Mouse (Mus musculus) midbrain, embryonic 10.5 days (tissue): ENCODE results near the gene Srek1. TPM values are rescaled to one million over a fixed set of nuclear protein-coding genes. Genes with fewer than 3 reads are reported as not detected.
A peak's percentile ranks its signal among the peaks of the same experiment; 100 is the strongest.

ENCODE experiments used
- DNase-seq: peaks from one replicate; pipeline ENCODE4 v3.0.0-alpha.2; 2017; ENCODE audit warnings: low spot score
- H3K27ac ChIP-seq: fragments of 300-500 bp; sonication (generic); replicated peaks from 2 replicates; pipeline ENCODE4 v1.5.1; 2016; ENCODE audit warnings: mild to moderate bottlenecking
- H3K27me3 ChIP-seq: fragments of 300-500 bp; sonication (generic); 2 replicates; pipeline ENCODE4 v1.6.1; 2016; ENCODE audit warnings: low read depth, mild to moderate bottlenecking; ENCODE audit not compliant: poor library complexity, severe bottlenecking
- H3K36me3 ChIP-seq: fragments of 300-500 bp; sonication (generic); 2 replicates; pipeline ENCODE4 v1.6.1; 2016; ENCODE audit warnings: mild to moderate bottlenecking, moderate library complexity
- H3K4me1 ChIP-seq: fragments of 300-500 bp; sonication (generic); 2 replicates; pipeline ENCODE4 v1.6.1; 2016
- H3K4me3 ChIP-seq: fragments of 300-500 bp; sonication (generic); 2 replicates; pipeline ENCODE4 v1.5.1; 2016; ENCODE audit warnings: mild to moderate bottlenecking, moderate library complexity
- H3K9me3 ChIP-seq: fragments of 300-500 bp; sonication (generic); replicated peaks from 2 replicates; pipeline ENCODE4 v1.6.1; 2016; ENCODE audit warnings: mild to moderate bottlenecking
- WGBS: fragments of 180-500 bp; shearing (Covaris S2); methylation state at CpG from one replicate; pipeline ENCODE4 v1.1.7; 2016; 5-methylcytosine and 5-hydroxymethylcytosine counted together
- polyA plus RNA-seq: library from polyadenylated mRNA; unstranded; fragments of >200 nt; fragmentation: Nextera tagmentation; extraction: Ambion mirVana; gene quantifications from 2 replicates; pipeline ENCODE4 v1.2.1, GENCODE M21; 2016

The Srek1 gene
- 89.4 and 92.1 TPM in 2 replicates for polyA plus RNA-seq

DNA sequence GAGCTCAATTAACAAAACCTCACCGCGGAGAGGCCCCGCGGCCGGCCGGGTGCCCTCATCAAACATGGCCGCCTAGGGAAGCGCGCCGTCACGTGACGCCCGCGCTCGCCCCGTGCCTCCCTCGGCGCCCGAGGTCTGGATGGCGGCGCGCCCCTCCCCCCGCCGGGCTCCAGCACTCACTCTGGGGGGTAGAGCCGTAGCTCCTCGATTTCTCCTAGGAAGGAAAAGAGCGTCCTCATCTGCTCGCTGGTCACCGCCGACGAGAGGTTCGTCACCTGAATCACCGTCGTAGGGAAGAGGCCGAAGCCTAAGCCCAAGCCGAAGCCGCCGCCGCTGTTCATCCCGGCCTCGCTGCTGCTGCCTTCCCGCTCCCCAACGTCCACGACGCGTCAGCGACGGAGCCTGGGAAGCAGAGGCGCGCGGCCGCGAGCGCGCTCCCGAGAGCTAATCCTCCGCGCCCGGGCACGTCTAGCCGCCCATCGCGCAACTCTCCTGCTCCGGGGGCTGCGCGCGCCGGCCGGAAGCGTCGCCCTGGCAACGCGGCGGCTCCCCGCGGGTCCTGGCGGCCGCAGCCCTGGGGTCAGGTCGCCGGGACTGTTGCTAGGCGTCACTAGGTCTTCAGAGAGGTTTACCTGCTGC is at the start of gene Srek1:
TSS of gene Srek1 (minus strand) at position 490 of the 639 bp plus-strand sequence.
- peak; percentile 97 for DNase-seq
- H3K4me3 ChIP-seq = peak within 1 kb of the TSS; percentile 77
- H3K4me1 ChIP-seq = peaks cover 31% of the 10 kb centered on the region
- no peaks in the 10 kb centered on the region for H3K27me3 ChIP-seq
- H3K9me3 ChIP-seq = no peaks in the 10 kb centered on the region
- under 1% methylated on average over 81 of the region's 81 CpGs for WGBS
- peak within 1 kb of the TSS; percentile 99 for H3K27ac ChIP-seq
- H3K36me3 ChIP-seq = peaks cover 18% of the 10 kb centered on the region

DNA sequence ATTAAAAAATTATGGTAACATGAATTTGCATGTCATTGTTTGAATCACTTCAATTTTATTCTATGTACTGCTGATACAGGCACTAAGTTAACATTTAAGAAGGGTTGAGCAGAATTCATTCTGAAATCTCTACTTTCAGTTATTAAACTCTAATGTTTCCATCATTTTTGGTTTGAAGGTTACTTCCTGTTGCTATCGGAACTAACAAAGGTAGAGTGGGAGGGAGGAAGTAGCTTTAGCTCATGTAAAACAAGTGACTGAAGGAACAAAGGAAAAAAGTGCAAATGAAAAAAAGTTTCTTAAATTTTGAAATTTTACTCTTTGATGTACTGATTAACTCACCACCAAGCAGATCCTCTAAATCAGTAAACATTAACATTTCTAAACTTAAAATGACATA is 47.9 kb upstream of the Srek1 start:
- 87% methylated on average over 1 of the region's 1 CpGs for WGBS
- Histone ChIP-seq H3K4me1 (no peaks in the 10 kb centered on the region), H3K27ac (no peak overlapping the region), H3K9me3 (no peaks in the 10 kb centered on the region), H3K27me3 (no peaks in the 10 kb centered on the region), H3K4me3 (no peak overlapping the region), H3K36me3 (peaks cover 73% of the 10 kb centered on the region)
- no peak for DNase-seq

DNA sequence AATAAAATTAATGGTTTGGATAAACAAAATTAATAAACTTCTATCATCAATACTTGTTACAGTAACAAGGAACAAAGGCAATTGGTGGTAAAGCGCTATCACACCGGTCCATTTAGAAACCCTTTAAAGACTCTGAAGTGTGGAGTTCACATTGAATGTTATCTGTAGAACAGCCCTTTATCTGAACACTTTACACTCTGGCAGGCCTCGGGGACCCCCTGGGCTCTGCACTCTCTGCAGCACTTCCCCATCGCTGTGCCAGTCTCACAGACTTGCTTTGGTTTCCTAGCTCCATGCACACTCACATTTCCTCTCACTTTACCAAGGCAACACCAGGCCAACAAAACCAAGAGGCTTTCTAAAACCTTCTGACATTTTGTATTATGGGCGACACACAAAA is 45.0 kb upstream of the Srek1 start:
- Histone ChIP-seq H3K27me3 (no peaks in the 10 kb centered on the region), H3K9me3 (no peaks in the 10 kb centered on the region), H3K4me3 (no peak overlapping the region), H3K27ac (no peak overlapping the region), H3K36me3 (peaks cover 72% of the 10 kb centered on the region), H3K4me1 (no peaks in the 10 kb centered on the region)
- 84% methylated on average over 5 of the region's 5 CpGs for WGBS
- no peak for DNase-seq

DNA sequence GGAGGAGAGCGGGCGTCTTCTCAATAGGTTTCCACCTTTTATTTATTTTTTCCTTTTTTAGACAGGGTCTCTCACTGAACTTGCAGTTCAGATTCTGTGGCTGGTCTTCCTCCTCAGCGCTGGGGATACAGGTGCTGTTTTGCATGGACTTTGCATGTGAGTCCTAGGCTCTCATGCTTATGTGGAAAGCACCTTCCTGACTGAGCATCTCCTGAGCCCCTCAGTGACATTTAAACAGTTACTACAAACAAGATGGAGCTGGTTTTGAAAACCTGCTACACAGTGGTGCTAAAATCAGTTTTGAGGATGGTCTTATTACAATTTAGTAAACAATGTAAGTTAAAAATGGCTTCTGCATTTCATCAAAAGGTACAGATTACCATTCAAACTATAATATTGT is 43.5 kb upstream of the Srek1 start:
- Histone ChIP-seq H3K27me3 (no peaks in the 10 kb centered on the region), H3K36me3 (peaks cover 65% of the 10 kb centered on the region), H3K9me3 (no peaks in the 10 kb centered on the region), H3K4me3 (no peak overlapping the region), H3K27ac (no peak overlapping the region), H3K4me1 (no peaks in the 10 kb centered on the region)
- no peak for DNase-seq
- 91% methylated on average over 3 of the region's 3 CpGs for WGBS

DNA sequence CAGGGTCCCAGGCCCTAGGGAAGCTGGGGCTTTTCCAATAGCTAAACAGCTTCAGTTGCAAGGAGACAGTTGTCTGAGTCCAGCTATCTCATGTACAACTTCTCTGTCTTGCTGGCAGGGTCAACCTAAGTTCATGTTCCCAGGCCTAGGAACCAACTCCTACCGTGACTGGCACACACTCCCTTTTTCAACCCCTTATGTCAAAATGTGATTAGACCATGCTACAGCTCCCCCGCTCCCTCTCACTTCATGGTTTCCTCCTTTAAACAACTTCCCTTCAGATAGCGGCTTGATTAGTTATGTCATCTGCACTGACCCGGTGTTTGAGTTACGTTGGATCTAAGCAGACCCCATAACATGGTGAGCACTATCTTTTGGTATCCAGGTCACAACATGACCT is 33.1 kb upstream of the Srek1 start:
- Histone ChIP-seq H3K36me3 (peaks cover under 1% of the 10 kb centered on the region; the same call in 1 of the 2 replicates), H3K27me3 (no peaks in the 10 kb centered on the region), H3K4me3 (no peak overlapping the region), H3K9me3 (no peaks in the 10 kb centered on the region), H3K4me1 (peaks cover 8% of the 10 kb centered on the region), H3K27ac (no peak overlapping the region)
- WGBS = 86% methylated on average over 5 of the region's 5 CpGs
- no peak for DNase-seq

DNA sequence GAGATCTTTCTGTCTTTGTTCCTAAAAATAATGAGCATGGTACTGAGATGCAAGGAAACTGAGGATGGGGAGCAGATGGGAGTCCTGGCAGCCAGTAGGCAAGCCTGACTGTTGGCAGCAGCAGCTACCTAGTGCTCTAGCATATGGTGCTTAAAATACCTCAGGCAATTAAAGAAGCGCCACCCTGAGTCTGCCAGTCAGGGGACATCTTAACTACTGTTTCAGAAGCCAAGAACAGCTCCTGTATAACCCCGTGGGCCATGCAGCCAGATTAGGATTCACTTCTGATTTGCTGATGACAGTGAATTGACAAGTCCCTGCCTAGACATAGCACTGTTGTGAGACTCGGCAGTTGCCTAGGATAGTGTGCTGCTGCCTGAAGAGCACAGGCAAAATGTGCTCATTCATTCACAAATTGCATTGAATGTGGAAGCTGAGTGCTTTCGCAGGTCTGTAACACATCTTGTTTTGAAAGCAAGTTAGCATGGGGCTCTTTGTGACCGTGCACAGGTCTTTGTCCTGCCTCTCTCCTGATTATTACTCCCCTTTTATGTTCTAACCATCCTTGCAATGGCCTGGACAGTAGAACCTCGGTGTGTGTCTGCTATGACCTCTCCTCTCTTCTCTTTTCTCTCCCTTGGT is 31.9 kb upstream of the Srek1 start:
- no peaks in the 10 kb centered on the region for H3K9me3 ChIP-seq
- no peaks in the 10 kb centered on the region for H3K36me3 ChIP-seq
- WGBS = 50% methylated on average over 6 of the region's 6 CpGs
- DNase-seq = no peak
- H3K27me3 ChIP-seq = no peaks in the 10 kb centered on the region
- no peak overlapping the region for H3K4me3 ChIP-seq
- H3K27ac ChIP-seq = no peak overlapping the region
- H3K4me1 ChIP-seq = peaks cover 8% of the 10 kb centered on the region

DNA sequence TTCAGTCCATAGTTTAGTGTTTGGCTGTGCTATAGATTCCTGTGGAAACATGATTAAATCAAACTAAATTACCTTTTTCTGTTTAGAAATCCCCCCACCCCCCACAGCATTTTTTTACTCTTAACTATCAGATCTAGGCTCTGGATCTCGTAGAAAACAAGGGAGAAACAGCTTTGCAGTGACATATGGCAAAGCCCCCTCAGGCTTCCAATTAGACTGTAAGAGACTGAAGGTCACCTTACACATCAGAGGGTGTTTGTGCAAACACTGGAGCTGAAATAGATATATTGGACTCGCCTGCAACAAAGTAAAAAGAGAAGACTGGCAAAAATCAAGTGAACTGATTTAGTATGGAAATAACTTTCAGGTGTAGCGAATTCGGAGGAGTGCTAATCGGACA is 29.3 kb upstream of the Srek1 start:
- DNase-seq = no peak
- Histone ChIP-seq H3K9me3 (no peaks in the 10 kb centered on the region), H3K27ac (no peak overlapping the region), H3K4me1 (peaks cover 8% of the 10 kb centered on the region), H3K4me3 (no peak overlapping the region), H3K27me3 (no peaks in the 10 kb centered on the region), H3K36me3 (no peaks in the 10 kb centered on the region)
- 83% methylated on average over 5 of the region's 5 CpGs for WGBS

DNA sequence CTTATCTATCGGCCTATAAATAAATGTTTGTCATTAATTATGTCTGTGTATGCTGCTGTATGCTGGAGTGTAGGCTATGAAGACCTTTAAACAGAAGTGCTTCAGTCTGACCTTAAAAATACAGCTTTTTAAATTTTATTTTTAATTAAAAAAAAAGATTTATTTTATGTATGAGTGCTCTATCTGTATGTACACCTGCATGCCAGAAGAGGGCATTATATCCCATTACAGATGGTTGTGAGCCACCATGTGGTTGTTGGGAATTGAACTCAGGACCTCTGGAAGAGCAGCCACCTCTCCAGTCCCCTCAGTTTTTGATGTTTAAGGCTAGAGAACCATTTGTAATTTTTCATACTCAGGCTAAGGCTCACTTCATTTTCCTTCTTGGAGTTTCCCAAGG is 26.6 kb upstream of the Srek1 start:
- Histone ChIP-seq H3K4me3 (no peak overlapping the region), H3K4me1 (peaks cover under 1% of the 10 kb centered on the region; the same call in 1 of the 2 replicates), H3K27me3 (no peaks in the 10 kb centered on the region), H3K9me3 (no peaks in the 10 kb centered on the region), H3K36me3 (no peaks in the 10 kb centered on the region), H3K27ac (no peak overlapping the region)
- no peak for DNase-seq
- WGBS = 98% methylated on average over 1 of the region's 1 CpGs

DNA sequence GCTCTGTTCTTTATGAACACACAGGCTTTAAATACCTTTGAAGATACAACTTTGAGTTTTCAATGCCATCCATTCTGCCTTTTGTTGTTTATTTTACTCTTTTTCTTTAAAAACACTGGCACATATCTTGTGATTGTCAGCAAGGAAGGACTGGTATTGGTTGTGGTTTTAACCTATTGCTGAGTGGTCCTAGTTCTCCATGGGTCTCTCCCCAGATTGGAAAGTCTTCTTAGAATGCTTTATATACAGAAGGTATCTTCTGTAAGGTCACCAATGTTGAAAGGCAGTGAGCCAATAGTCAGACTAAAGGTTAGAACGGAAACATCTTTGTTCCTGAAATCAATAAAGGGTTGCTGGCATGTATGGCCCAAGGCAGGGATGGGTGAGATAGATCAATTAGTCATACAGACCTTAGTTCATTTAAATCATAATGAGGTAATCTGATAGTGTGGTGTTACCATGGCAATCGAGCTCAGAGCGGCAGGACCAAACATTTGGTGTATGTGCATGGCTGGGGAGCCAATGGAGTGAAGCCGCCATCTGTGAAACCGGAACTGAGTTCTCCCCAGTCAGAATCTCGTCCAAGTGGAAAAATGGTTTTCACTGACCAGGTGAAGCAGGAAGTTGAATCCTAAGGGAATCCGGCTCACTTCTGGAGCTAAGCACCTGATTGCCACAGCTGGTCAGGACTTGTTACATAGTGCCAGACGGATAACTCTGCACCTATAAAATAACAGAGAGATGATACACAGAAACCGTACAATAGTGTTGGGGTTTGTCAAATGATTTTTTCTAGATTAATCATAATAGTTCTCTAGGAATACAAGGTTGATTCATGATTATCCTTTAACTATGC is 20.5 kb upstream of the Srek1 start:
- WGBS = 63% methylated on average over 9 of the region's 9 CpGs
- no peaks in the 10 kb centered on the region for H3K9me3 ChIP-seq
- H3K27ac ChIP-seq = no peak overlapping the region
- H3K4me3 ChIP-seq = no peak overlapping the region
- H3K4me1 ChIP-seq = peaks cover 12% of the 10 kb centered on the region
- H3K36me3 ChIP-seq = no peaks in the 10 kb centered on the region
- peak; percentile 40 for DNase-seq
- H3K27me3 ChIP-seq = no peaks in the 10 kb centered on the region

DNA sequence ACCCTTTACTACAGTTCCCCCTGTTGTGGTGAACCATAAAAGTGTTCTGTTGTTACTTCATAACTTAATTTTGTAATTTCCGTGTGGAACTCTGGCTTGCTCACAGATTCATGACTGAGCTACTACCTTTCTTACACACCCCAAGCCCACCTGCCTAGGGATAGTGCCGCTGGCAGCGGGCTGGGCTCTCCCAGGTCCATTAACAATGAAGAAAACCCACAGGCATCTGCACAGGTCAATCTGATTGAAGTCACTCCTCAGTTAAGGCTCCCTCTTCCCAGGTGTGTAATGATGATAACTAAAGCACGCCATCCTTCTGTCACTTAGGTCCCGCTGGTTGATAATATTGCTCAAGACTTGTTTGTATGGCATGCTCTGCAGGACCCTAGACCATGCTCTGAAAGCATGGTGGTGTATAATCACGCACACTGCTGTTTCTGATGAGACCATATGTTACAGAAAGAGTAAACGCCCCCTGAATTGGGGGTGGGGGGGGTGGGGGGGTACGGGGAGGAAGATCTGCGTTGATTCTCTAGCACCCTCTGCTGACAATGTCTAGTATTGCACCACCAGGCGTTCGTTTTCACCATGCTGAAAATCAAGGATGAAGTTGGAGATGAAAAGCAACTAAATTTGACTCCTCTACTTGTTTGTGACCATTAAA is 5.6 kb upstream of the Srek1 start:
- H3K9me3 ChIP-seq = no peaks in the 10 kb centered on the region
- H3K36me3 ChIP-seq = no peaks in the 10 kb centered on the region
- no peak overlapping the region for H3K4me3 ChIP-seq
- no peaks in the 10 kb centered on the region for H3K27me3 ChIP-seq
- peaks cover 6% of the 10 kb centered on the region for H3K4me1 ChIP-seq
- no peak overlapping the region for H3K27ac ChIP-seq
- WGBS = 38% methylated on average over 11 of the region's 11 CpGs
- peak; percentile 33 for DNase-seq

DNA sequence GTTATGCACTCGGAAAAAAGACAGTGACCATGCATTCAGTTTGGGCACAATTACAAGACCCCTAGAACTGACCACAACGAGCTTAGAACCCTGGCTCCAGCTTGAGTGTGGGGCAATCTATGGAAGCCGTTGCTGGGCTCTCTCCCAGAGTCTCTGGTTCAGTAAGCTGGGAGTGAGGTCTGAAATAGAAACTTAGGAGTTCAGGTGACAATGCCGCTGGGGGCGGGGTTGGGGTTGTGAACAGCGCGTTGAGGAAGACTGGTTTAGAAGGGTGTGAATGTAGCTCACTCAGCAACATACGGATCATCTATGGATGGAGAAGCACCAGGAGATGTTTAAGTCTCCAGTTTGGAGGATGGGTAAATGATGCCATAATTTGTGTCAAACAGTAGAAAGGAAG is 2.7 kb upstream of the Srek1 start:
- DNase-seq = no peak
- Histone ChIP-seq H3K36me3 (no peaks in the 10 kb centered on the region), H3K27me3 (no peaks in the 10 kb centered on the region), H3K27ac (no peak overlapping the region), H3K4me3 (no peak overlapping the region), H3K9me3 (no peaks in the 10 kb centered on the region), H3K4me1 (peaks cover 20% of the 10 kb centered on the region)
- WGBS = 71% methylated on average over 8 of the region's 8 CpGs

DNA sequence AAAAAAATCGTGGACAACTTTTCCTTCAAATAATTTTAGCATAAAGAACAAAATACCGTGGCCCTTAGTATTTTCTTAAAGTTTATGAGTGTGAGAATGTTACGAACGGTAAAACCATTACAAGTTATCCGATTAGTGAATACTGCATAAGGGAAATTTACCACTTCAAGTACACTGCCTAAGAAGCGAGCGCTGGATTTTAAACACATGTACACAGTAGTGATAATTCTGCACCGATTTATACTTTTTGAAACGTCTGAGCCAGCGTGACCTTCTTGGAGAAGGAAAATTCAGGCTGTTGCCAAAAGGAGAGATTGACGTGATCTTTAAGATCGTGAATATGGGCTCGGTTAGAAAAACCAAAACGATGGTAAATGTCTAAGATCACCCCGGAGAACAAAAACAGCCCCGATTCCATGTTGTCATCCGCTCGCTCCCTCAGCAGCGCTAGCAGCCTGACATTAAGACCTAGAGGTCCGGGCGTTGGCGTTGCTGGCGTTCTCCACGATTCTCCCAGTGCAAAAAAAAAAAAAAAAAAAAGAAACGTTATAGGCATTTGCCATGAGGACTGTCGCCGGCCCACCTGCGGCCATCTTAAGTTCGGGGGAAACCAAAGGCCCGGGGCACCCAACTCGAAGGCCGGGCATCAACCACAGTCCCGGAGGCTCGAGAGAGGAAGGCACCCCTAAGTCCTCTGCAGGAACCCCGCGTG is 845 bp downstream of the Srek1 start:
- H3K27ac ChIP-seq = peak overlapping the region; percentile 99
- no peaks in the 10 kb centered on the region for H3K27me3 ChIP-seq
- H3K9me3 ChIP-seq = no peaks in the 10 kb centered on the region
- peaks cover 31% of the 10 kb centered on the region for H3K4me1 ChIP-seq
- peak overlapping the region; percentile 77 for H3K4me3 ChIP-seq
- WGBS = 2% methylated on average over 36 of the region's 36 CpGs
- DNase-seq = no peak
- peaks cover 23% of the 10 kb centered on the region for H3K36me3 ChIP-seq
